Mouse (Mus musculus): ENCODE measurements around the gene Ints4. TPM values are rescaled to one million over a fixed set of nuclear protein-coding genes. Genes with fewer than 3 reads are reported as not detected.

The Ints4 gene
- polyA plus RNA-seq, 1 experiment from 2014 or later = 48.0 TPM

DNA sequence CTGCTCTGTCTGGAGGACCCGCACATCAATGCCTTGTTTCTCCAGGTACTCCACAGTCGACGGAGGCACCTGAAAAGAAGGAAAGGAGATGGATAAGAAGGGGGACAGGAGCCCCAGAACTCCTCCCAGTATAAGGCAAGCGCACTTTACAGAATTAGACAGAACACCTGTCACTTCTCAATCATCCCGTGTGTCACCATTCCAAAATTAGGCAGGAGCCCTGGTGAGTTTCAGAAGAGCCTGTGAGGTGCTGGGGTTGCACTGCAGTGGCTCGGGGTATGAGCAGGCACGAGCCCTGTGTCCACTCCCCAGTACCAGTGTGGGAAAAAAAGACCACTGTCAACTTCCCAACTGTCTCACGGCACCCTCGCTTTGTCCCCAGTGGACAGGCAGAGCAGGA lies 69.9 kb downstream of the Ints4 start:
- no peak for ATAC-seq (ENCODE audit: low read depth)
- 86% methylated on average over 9 of the region's 9 CpGs for WGBS
- H3K36me3 ChIP-seq = peaks cover 24% of the 10 kb centered on the region
- no peak overlapping the region for H3K4me3 ChIP-seq
- H3K27me3 ChIP-seq = no peaks in the 10 kb centered on the region
- no peak overlapping the region for H3K9ac ChIP-seq
- no peaks in the 10 kb centered on the region for H3K4me1 ChIP-seq (replicated peaks)
- no peak overlapping the region for H3K27ac ChIP-seq (replicated peaks)
- H3K4me2 ChIP-seq = no peak overlapping the region
- H3K9me3 ChIP-seq = no peaks in the 10 kb centered on the region

- H3K4me1 ChIP-seq (replicated peaks) = peaks cover 5% of the 10 kb centered on the region; the same call in 1 of the 2 replicates
- ATAC-seq (ENCODE audit: low read depth) = no peak
- no peaks in the 10 kb centered on the region for H3K27me3 ChIP-seq
- H3K4me3 ChIP-seq = no peak overlapping the region
- no peak overlapping the region for H3K4me2 ChIP-seq
- peaks cover 9% of the 10 kb centered on the region; the same call in 1 of the 2 replicates for H3K36me3 ChIP-seq
- 89% methylated on average over 2 of the region's 2 CpGs for WGBS
- H3K9ac ChIP-seq = no peak overlapping the region
- H3K9me3 ChIP-seq = no peaks in the 10 kb centered on the region
- H3K27ac ChIP-seq (replicated peaks) = no peak overlapping the region
Measured at GRCm38 (mm10) chr7:97563576-97563975, 82.8 kb downstream of the Ints4 start.

DNA sequence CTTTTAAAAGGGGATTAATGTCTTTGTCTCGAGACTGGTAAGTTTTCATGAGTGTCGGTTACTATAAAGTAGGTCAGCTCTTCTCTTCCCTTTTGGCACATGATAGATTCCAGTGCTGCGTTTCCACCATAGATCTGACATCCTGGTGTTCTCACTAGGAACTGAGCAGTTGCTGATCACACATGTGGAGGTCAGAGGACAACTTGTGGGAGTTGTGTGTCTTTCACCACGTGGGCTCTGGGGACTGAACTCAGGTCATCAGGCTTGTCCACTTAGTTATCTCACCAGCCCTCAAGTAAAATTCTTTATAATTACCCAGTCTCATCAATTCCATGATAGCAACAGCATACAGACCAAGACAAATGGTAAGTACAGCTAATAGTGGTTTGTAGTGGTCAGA lies 88.6 kb downstream of the Ints4 start:
- no peak overlapping the region for H3K27ac ChIP-seq (replicated peaks)
- no peaks in the 10 kb centered on the region for H3K27me3 ChIP-seq
- H3K4me3 ChIP-seq = no peak overlapping the region
- ATAC-seq (ENCODE audit: low read depth) = no peak
- H3K4me2 ChIP-seq = no peak overlapping the region
- peaks cover 9% of the 10 kb centered on the region; the same call in 1 of the 2 replicates for H3K36me3 ChIP-seq
- no peak overlapping the region for H3K9ac ChIP-seq
- no peaks in the 10 kb centered on the region for H3K4me1 ChIP-seq (replicated peaks)
- 81% methylated on average over 4 of the region's 4 CpGs for WGBS
- H3K9me3 ChIP-seq = no peaks in the 10 kb centered on the region

DNA sequence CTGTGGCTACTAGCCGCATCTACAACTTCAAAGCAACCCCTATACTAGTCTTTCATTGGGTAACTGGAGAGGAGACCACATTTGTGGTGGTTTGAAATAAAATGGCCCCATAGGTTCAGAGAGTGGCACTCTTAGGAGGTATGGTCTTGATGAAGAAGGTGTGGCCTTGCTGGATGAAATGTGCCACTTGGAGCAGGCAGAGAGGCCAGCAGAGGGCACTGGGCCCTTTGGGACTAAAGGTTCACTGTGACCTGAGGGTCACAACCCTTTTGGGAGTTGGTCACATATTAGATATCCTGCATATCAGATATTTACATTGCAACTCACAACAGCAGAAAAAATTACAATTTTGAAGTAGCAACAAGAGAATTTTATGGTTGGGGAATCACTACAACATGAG lies 89.6 kb downstream of the Ints4 start:
- no peaks in the 10 kb centered on the region for H3K4me1 ChIP-seq (replicated peaks)
- no peak overlapping the region for H3K9ac ChIP-seq
- no peaks in the 10 kb centered on the region for H3K27me3 ChIP-seq
- H3K9me3 ChIP-seq = no peaks in the 10 kb centered on the region
- no peak overlapping the region for H3K27ac ChIP-seq (replicated peaks)
- 83% methylated on average over 1 of the region's 1 CpGs for WGBS
- no peak overlapping the region for H3K4me2 ChIP-seq
- ATAC-seq (ENCODE audit: low read depth) = no peak
- H3K36me3 ChIP-seq = peaks cover 14% of the 10 kb centered on the region
- no peak overlapping the region for H3K4me3 ChIP-seq

- peak overlapping the region; percentile 88 for H3K4me2 ChIP-seq
- H3K36me3 ChIP-seq = peaks cover 7% of the 10 kb centered on the region; the same call in 1 of the 2 replicates
- H3K4me1 ChIP-seq (replicated peaks) = peaks cover 16% of the 10 kb centered on the region
- peak overlapping the region; percentile 98 for H3K4me3 ChIP-seq
- peak overlapping the region; percentile 98 for H3K27ac ChIP-seq (replicated peaks)
- 34% methylated on average over 8 of the region's 8 CpGs for WGBS
- H3K9me3 ChIP-seq = no peaks in the 10 kb centered on the region
- peak; percentile 0 for ATAC-seq (ENCODE audit: low read depth)
- no peaks in the 10 kb centered on the region for H3K27me3 ChIP-seq
- H3K9ac ChIP-seq = peak overlapping the region; percentile 99
Measured at GRCm38 (mm10) chr7:97578361-97579066, 97.8 kb downstream of the Ints4 start.

GRCm38 (mm10) chr7:97579067-97579975 lies 98.6 kb downstream of the Ints4 start, which contains the start of the genes Aamdc and Rsf1:
TSS of gene Aamdc (minus strand) at chr7:97579497.
TSS of gene Rsf1 (plus strand) at chr7:97579889.
- Histone ChIP-seq H3K27me3 (no peaks in the 10 kb centered on the region), H3K9ac (peak within 1 kb of the TSS; percentile 99), H3K36me3 (peaks cover 5% of the 10 kb centered on the region; the same call in 1 of the 2 replicates), H3K4me2 (peak within 1 kb of the TSS; percentile 88), H3K4me1 (replicated peaks) (peaks cover 19% of the 10 kb centered on the region), H3K9me3 (no peaks in the 10 kb centered on the region), H3K4me3 (peak within 1 kb of the TSS; percentile 98), H3K27ac (replicated peaks) (peak within 1 kb of the TSS; percentile 98)
- 1% methylated on average over 67 of the region's 68 CpGs for WGBS
- ATAC-seq (ENCODE audit: low read depth) = peak; percentile 97

DNA sequence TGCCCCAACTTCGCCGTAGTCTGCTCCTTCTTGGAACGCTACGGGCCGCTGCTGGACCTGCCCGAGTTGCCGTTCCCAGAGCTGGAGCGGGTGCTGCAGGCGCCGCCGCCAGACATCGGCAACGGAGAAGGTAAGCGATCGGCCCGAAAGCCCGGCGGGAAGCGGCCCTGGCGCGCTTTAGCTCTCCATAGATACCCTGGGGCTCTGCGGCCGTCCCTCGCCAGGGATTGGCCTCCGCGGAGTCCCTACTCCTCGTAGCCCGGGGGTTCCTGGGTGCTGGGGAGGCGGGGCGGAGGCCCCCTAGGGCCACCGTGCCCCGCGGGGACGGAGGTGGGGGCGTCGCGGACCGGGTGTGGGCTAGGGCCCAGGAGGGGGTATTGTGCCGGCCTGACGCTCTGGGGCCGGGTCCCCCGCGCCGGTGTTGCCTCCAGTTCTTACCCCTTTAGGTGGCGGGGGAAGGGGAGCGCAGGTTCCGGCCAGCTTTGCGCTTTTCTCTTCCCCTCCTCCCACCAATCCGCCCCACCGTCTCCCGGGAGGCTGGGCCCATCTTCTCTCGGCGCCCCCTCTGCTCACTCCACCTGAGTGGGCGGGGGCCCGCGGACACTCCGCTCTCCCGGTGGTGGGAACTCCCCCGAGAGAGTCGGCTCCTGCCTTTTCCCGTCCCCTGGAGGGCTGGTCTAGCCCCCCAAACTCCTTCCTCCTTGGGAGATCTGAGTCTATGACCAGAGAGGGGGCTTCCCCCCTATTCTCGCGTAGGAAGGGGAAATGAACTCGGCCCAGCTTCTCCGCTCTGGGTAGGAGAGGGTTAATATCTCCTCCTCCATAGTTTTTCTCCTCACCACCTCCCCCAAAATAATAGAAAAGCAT lies 99.5 kb downstream of the Ints4 start:
- Histone ChIP-seq H3K27ac (replicated peaks) (peak overlapping the region; percentile 98), H3K27me3 (no peaks in the 10 kb centered on the region), H3K4me1 (replicated peaks) (peaks cover 22% of the 10 kb centered on the region), H3K4me3 (peak overlapping the region; percentile 98), H3K36me3 (no peaks in the 10 kb centered on the region; the same call in 1 of the 2 replicates), H3K9me3 (no peaks in the 10 kb centered on the region), H3K4me2 (peak overlapping the region; percentile 88), H3K9ac (peak overlapping the region; percentile 99)
- under 1% methylated on average over 65 of the region's 65 CpGs for WGBS
- peak; percentile 52 for ATAC-seq (ENCODE audit: low read depth)

DNA sequence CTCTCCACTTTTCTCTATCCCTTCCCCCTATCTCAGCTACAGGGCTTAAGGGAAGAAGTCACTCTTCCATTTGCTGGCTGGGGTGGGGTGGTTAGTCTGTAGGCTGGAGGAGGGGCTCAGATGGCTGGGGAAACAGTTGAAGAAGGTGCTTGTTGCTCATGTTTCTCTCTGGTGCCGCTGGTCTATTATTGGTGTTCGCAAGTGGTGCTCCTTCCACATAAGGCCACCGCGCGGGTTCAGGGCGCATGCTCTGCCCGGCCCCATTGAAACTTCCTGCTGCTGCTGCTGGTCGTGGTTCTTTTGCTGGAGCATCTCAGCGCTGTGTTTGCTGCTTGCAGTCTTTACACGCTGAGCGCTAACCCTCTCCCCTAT lies 100.1 kb downstream of the Ints4 start:
- peak overlapping the region; percentile 88 for H3K4me2 ChIP-seq
- ATAC-seq (ENCODE audit: low read depth) = peak; percentile 33; the same call in 1 of the 2 replicates
- peaks cover 22% of the 10 kb centered on the region for H3K4me1 ChIP-seq (replicated peaks)
- H3K9me3 ChIP-seq = no peaks in the 10 kb centered on the region
- WGBS = 0% methylated on average over 11 of the region's 11 CpGs
- H3K9ac ChIP-seq = peak overlapping the region; percentile 99
- H3K4me3 ChIP-seq = peak overlapping the region; percentile 98
- no peaks in the 10 kb centered on the region for H3K36me3 ChIP-seq
- H3K27ac ChIP-seq (replicated peaks) = peak overlapping the region; percentile 98
- no peaks in the 10 kb centered on the region for H3K27me3 ChIP-seq

- Histone ChIP-seq H3K9ac (no peak overlapping the region), H3K27me3 (no peaks in the 10 kb centered on the region), H3K27ac (replicated peaks) (no peak overlapping the region), H3K4me1 (replicated peaks) (peaks cover 29% of the 10 kb centered on the region), H3K4me3 (no peak overlapping the region), H3K36me3 (0 out of 2 replicates have a peak, but pooled peaks cover 5% of the 10 kb centered on the region), H3K9me3 (no peaks in the 10 kb centered on the region), H3K4me2 (no peak overlapping the region)
- ATAC-seq (ENCODE audit: low read depth) = no peak
- 86% methylated on average over 5 of the region's 5 CpGs for WGBS
Measured at GRCm38 (mm10) chr7:97588506-97588905, 107.8 kb downstream of the Ints4 start.

DNA sequence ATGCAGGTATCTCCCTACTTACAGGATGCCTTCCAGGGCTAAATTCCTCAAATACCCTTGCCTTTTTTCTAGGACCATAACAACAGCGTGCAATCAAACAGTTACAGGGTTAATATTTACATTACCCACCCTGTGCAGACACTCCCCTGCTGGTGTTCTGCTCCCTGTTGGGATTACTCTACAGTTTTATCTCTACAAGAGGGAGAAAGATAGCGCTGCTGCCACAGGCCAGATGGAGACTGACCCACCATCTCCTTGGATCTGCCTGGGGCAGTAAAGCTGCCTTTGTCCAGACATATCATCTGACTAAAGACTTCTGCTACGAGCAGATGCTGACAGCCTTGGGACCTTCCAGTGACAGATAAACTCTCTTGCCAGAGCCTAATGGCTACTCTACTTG lies 109.7 kb downstream of the Ints4 start:
- Histone ChIP-seq H3K4me3 (no peak overlapping the region), H3K4me2 (no peak overlapping the region), H3K9me3 (no peaks in the 10 kb centered on the region; the same call in 1 of the 2 replicates), H3K27me3 (no peaks in the 10 kb centered on the region), H3K27ac (replicated peaks) (no peak overlapping the region), H3K36me3 (0 out of 2 replicates have a peak, but pooled peaks cover 5% of the 10 kb centered on the region), H3K9ac (no peak overlapping the region), H3K4me1 (replicated peaks) (peaks cover 23% of the 10 kb centered on the region)
- ATAC-seq (ENCODE audit: low read depth) = no peak
- 20% methylated on average over 3 of the region's 3 CpGs for WGBS
